Mouse (Mus musculus) v-Abl transformed pro-B cells (cell line): ENCODE measurements around the gene Sorcs1.

ENCODE experiments used
- in situ Hi-C, 2 experiments: fragments of 400-800 bp; cut with MboI; formaldehyde crosslinking; loops; one replicate each; pipeline ENCODE4 v1.15.1; 2025; ENCODE audit not compliant: unreplicated experiment in 2 of 2

The Sorcs1 gene

GRCm38 (mm10) chr19:50569669-50570195, 108.7 kb downstream of the Sorcs1 start:
- in situ Hi-C loops = no loop called here

GRCm38 (mm10) chr19:50566306-50566705, 112.1 kb downstream of the Sorcs1 start:
- in situ Hi-C loops = no loop called here

- in situ Hi-C loops = no loop called here
Observed at GRCm38 (mm10) chr19:50558771-50559170, 119.7 kb downstream of the Sorcs1 start.

- in situ Hi-C loops = no loop called here
Observed at GRCm38 (mm10) chr19:50534031-50534430, 144.4 kb downstream of the Sorcs1 start.

GRCm38 (mm10) chr19:50527835-50528234, 150.6 kb downstream of the Sorcs1 start:
- in situ Hi-C loops = no loop called here

GRCm38 (mm10) chr19:50526094-50526493, 152.4 kb downstream of the Sorcs1 start:
- in situ Hi-C loops = no loop called here

- in situ Hi-C loops = no loop called here
Observed at GRCm38 (mm10) chr19:50521943-50522342, 156.5 kb downstream of the Sorcs1 start.

GRCm38 (mm10) chr19:50515059-50515673, 163.3 kb downstream of the Sorcs1 start:
- in situ Hi-C loops = no loop called here

- in situ Hi-C loops = no loop called here
Observed at GRCm38 (mm10) chr19:50514309-50514830, 164.1 kb downstream of the Sorcs1 start.

- in situ Hi-C loops = no loop called here
Observed at GRCm38 (mm10) chr19:50502816-50503215, 175.6 kb downstream of the Sorcs1 start.

GRCm38 (mm10) chr19:50491121-50491520, 187.3 kb downstream of the Sorcs1 start:
- in situ Hi-C loops = no loop called here

GRCm38 (mm10) chr19:50490721-50491120, 187.7 kb downstream of the Sorcs1 start:
- in situ Hi-C loops = no loop called here

- in situ Hi-C loops = no loop called here
Observed at GRCm38 (mm10) chr19:50489786-50490185, 188.7 kb downstream of the Sorcs1 start.

GRCm38 (mm10) chr19:50488421-50488820, 190.0 kb downstream of the Sorcs1 start:
- in situ Hi-C loops = no loop called here

GRCm38 (mm10) chr19:50487768-50488167, 190.7 kb downstream of the Sorcs1 start:
- in situ Hi-C loops = no loop called here

- in situ Hi-C loops = no loop called here
Observed at GRCm38 (mm10) chr19:50486345-50486744, 192.1 kb downstream of the Sorcs1 start.

- in situ Hi-C loops = no loop called here
Observed at GRCm38 (mm10) chr19:50476774-50477173, 201.7 kb downstream of the Sorcs1 start.

GRCm38 (mm10) chr19:50468592-50468991, 209.9 kb downstream of the Sorcs1 start:
- in situ Hi-C loops = no loop called here

GRCm38 (mm10) chr19:50464811-50465210, 213.6 kb downstream of the Sorcs1 start:
- in situ Hi-C loops = no loop called here

GRCm38 (mm10) chr19:50458581-50458980, 219.9 kb downstream of the Sorcs1 start:
- in situ Hi-C loops = no loop called here

- in situ Hi-C loops = no loop called here
Observed at GRCm38 (mm10) chr19:50457275-50457892, 221.1 kb downstream of the Sorcs1 start.

GRCm38 (mm10) chr19:50441099-50441498, 237.3 kb downstream of the Sorcs1 start:
- in situ Hi-C loops = no loop called here
